Comparison of ENCODE assay signal across 1 mouse cellular context in the genomic region with DNA sequence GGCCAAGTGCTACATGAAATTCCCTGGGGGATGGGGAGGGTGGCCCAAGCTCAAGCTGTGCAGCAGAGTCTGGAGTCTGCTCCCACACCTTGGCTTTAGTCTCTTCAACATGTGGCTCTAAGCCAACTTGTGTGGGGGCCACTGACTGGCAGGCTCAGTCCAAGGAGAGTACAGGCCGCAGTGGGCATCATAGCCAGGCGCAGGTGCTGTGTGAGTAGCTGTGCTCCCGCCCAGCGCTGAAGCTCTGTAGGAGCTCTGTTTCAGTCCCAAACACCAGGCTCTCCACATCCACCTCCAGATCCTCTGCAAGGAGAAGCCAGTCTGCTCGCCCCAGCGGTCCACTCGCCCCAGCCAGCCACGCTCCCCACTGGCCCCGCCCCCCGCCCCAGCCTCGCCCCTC.
TF ChIP-seq lines count a peak whose summit lies in the region.

No protein-coding gene starts in this region.

TF ChIP-seq in myocyte, 11 proteins besides CTCF, POLR2A, EP300 and RAD21:
- TF ChIP-seq TCF12 (IDR thresholded peaks at IDR 0.05; ENCODE audit: insufficient read depth, poor library complexity, severe bottlenecking) (no peak), USF1 (IDR thresholded peaks at IDR 0.05; ENCODE audit: low read depth) (no peak), E2F4 (IDR thresholded peaks at IDR 0.05; ENCODE audit: insufficient read depth) (no peak), POLR2AphosphoS2 (IDR thresholded peaks at IDR 0.05; ENCODE audit: insufficient read length, low read depth) (peak; percentile 51), TCF3 (IDR thresholded peaks at IDR 0.05; ENCODE audit: insufficient read length, low read depth) (no peak)
